Mouse (Mus musculus) brain, embryonic 18.5 days (tissue): Measurements from ENCODE around the gene Dld.

Source experiments
- DNase-seq: peaks from one replicate; pipeline ENCODE4 v3.0.0-alpha.2; 2012; ENCODE audit warnings: low read depth, low spot score

Gene Dld

DNA sequence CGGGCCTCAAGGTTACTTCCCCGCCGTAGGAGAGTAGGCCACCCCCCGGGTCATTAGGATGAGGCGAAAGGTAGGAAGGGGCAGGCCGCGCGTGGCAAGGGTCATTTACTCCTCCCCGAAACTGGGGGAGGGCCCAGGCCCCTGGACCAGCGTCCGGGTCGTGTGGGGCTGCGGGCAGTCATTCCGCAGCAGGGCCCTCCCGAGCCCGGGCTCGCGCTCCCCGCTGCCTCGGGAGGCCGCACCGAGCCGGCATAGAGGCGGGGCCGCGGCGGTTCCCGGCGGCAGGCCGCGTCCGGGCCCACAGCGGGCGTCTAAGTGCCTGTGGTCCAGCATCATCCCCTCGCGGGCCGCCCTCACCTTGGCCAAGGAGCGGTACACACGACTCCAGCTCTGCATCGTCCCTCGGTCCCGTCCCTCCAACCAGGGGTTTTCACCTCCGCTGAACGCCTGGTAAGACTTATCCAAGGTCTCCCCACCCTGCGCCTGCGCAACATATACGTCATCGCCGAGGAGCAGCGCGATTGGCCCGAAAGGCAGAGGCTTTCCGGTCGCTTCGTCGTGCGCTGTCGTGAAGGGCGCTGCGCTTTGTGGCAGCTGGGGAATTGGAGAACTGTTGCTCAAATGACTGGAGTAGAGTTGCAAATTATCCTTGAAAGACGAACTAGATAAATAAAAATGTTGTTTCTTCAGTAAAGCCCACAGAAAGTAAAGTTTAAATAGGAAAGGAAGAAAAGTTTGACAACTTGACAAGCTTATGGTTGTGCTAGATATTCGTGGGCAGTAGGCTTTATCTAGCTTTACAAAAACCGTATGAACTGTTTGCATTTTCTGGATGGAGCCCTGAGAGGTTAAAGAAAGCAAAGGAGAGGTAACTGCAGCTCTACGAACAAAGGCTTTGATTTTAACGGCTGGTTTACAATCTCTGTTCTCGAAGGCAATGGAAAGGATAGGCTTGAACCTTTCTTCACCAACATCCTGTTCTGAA lies at the start of gene Dld:
Dld (minus strand) TSS at position 510 of the 985 bp plus-strand sequence.
- peak; percentile 91 for DNase-seq

DNA sequence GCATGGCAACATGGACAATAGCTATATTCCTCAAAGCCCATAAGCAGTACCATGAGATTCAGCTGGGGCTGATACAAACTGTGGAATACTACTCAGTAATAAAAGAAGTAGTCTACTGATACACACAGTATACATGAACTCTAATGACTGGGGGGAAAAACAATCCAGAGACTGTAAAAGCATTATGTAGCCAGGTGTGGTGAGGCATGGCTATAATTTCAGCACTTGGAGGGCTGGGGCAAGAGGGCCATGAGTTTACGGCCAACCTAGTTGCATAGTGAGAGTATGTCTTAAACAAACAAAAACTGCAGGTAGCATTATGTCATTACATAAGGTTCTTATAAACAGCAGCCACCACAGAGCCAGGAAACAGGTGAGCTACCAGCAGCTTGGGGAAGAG lies 49.6 kb upstream of the Dld start:
- no peak for DNase-seq

DNA sequence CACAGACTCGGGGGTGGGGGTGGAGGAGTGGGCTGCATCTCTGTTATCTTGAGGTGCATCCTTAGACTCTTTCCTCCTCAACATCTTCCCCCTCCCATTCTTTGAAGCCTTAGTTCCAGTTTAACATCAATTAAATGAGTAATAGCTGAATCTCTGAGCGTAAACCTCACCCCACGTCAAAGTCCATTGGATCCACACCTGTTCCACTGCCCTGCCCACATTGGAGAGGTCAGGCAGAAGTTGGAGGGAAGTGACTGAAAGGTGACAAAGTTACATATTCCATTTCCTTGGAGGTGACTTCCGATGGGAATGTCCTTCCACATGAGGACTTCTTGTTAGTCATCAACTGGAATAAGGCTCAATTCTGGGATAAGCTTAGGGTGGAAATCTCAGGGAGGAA lies 46.5 kb upstream of the Dld start:
- DNase-seq: no peak

DNA sequence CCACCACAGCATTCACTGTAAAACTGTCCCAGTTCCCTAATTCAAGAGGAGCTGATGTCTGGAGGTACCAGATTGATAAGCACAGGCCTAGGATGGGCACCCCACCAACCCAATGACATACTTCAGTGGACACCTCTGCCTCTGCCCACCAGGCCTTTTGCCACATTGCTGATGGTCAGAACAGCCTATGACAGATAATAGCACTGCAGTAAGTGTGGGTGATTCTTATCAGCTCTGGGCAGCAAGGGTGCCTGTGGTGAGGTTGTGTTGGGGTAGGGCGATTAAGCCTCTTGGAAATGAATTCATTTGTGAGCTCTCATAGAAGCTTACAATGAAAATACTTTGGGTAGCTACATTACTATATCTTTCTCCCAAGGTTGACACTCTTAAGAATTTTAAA lies 44.6 kb upstream of the Dld start:
- DNase-seq: no peak

DNA sequence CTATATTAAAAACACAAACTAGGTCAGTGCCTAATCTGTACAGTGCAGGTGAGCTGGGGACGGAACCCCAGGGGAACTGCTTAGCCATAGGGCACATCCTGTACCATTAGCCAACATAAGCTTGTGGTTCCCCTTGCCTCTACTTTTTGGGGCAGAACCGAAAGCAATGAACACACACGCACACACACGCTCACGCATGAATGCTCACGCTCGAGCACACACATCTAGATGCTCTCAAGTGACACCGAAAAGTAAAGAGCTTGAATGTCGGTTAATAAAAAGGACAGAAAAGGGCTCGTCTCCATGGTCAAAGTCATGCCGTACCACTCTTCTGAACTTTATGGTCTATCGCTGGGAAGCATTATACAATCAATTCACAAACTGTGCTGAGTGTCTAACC lies 40.4 kb upstream of the Dld start:
- DNase-seq: no peak

DNA sequence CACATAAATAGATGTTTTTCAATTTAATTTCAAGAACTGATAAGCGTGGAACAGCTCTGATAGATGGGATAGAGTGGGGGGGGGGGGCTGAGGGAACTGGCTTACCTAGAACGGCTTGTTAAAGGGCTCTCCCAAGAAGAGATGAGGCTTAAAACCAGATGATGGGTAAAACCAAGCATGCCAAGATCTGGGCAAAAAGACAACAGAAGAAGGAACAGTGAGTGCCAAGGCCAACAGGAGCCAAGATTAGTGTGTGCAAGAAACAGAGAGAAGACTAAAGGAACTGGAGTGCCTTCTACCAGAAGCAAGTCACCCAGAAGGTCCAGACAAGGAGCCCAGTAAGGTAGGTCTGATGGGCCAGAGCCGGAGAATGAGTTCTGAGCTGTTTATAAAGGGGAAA lies 39.3 kb upstream of the Dld start, which contains the start of gene Slc26a3:
Slc26a3 (plus strand) TSS at position 301 of the 400 bp plus-strand sequence.
- no peak for DNase-seq

DNA sequence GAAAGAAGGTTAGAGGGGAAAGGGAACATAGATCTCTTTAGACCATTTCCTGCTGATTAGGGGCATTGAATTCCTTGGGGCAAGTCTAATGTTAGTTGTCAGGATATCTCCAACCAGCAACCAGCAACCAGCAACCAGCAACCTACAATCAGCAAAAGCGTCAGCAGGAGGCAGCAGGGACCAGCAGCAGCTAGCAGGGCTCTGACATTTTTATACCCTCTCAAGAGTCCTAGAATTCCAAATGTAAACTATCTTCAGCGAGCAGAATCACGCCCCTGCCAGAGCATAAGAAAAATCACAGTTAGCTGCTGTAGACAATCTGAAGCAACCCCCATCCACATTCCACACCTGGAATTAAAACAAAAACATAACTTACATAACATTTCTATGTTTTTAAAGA lies 36.0 kb upstream of the Dld start:
- no peak for DNase-seq

DNA sequence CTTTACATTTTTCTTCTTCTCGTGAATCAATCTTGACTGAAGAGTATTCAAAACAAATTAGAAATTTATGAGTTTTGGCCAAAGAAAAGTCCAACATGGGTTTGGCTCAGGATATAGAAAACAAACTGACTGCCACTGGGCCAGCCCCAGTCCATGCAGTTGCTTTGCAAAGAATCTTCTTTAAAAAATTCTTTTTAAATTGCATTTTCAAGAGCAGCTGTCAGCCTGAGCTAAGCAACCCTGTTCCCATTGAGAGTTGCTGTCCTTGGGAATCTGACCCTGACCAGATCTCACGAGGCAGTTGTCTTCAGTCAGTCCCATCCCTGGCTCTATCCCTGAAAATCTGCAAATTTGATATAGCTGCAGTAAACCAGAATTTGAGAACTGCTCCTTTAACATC lies 31.2 kb upstream of the Dld start:
- no peak for DNase-seq

DNA sequence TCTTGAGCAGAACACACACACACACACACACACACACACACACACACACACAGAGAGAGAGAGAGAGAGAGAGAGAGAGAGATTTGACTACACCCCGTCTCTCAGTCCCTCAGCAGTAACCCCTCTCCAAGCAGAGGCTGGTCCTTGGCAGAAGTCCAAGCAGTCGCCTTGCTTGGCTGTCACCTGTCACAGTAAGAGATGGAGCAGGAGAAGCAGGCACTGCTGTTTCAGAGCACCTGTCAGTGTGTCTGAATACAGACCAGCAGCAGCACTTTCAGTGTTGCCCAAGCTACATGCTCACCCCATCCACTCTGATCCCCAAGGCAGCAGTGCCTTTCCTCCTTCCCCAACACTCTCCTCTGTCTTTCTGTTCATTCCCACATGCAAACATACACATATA lies 29.6 kb upstream of the Dld start:
- no peak for DNase-seq

DNA sequence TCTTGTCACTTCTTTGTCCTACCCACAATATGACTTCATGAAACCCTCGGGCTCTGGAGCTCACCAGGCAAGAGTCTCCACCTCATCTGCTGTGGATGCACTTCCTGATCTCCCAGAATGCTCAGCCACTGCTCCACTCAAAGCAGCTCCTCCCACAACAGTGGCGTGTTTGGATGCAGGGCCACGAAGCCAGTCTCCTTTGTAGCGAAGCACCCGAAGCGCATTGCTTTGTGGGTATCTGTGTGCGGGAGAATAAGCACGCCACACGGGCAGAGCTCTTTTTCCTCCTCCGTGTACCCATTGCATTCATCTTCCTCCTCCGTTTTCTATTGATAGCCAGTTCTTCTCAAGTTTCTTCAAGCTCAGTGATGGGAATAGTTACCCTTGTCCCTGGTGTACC lies 26.0 kb upstream of the Dld start:
- DNase-seq: no peak

DNA sequence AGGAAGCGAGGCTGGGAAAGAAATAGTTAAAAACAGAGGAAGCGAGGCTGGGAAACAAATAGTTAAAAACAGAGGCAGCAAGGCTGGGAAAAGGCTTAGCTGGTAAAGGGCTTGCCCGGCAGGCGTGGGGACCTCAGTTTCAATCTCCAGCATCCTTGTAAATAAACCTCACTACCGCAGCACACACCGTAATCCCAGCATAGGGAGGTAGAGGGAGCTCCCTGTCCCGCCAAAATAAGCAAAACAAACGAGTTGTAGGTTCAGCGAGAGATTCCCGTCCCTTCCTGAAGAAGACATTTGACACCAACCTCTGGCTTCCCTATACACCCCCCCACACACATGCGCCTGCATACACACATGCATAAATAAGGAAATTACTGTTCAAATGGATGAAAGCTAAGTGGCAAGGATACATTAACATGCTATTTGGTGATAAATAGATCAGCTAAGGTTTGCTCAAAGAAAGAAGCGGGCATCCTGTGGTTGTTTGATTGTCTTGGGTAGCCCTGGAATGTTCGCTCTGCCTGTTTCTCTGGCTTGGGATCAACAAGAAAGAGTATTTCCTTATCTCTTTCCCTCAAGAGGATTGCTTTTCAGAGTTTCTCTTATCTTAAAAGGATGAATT lies 25.2 kb upstream of the Dld start:
- DNase-seq: no peak

DNA sequence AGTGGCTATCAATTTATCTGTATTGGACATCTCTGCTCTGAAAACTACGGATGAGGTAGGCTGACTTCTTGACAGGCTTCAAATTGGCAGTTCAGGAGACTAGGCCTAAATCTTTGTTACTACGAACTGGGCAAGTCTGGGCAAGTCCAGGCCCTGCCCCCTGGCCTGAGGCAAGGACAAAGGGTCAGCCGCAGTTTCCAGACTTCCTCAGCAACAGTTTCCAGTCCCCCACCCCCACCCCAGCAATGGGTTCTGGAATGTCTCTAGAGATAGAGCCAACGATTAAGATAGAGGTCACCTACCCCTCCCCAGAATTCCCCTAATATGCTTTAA lies 24.0 kb upstream of the Dld start:
- no peak for DNase-seq

DNA sequence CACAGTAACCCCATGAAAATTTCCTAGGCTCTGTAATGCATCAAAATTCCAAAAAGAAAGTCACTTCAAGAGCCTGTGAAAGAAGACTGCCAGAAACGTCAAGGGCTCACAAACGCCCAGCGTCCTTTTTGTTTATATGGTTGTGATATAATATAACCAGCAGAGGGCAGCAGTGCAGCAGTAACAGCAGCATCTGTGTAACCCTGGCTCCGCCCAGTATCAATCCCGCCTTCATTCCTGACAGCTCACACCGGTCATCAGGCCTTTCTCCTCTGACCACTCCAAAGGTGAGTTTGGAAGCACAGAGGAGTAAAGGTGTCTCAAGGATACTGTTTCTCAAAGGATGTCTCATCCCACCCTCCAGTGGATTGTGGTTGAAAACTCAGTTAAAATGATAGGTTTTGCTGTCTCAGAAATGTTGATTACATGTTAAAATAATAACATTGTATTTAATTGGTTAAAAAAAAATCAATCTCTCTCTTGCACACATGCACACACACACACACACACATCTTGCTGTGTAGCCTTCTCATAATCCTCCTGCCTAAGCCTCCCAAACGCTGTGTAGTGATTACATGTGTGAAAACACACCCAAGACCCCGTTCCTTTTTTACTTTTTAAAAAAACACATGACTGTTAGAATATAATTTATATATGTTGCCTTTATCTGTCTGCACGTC lies 23.5 kb upstream of the Dld start:
- DNase-seq: no peak

DNA sequence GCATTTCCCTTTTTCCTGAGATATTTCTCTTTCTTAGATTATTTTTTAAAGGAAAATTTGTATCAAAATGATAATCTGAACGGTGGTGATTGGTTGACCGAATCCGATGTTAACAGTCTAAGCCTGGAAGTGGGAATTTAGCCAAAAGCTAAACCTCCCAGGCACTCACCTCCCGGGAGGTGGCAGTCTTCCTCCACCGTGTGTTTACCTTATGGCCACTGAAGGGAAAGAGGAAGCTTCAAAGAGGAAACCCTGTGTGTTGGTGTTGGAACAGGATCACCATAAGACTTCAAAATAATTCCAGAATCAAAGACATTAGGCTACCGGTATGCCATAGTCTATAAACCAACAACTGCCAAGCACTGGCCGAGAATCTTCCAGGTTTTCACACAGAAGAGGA lies 18.4 kb upstream of the Dld start:
- DNase-seq: no peak

DNA sequence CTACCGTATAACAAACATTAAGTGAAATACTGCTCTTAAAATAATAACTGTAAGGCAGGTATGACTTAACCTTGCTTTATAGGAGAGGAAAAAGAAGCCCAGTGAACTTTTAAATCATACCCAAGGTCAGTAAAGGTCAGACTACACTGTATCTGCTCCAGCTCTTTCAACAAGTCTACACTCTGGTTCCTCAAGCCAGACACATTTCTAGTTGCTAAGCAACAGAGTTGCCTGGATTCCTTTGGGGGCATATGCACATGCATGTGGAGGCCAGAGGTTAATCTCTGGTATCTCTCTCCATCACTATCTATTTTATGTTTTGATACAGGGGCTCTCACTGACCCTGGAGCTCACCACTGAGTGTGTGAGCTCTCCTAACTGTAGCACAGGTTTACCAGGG lies 17.9 kb upstream of the Dld start:
- DNase-seq: no peak

DNA sequence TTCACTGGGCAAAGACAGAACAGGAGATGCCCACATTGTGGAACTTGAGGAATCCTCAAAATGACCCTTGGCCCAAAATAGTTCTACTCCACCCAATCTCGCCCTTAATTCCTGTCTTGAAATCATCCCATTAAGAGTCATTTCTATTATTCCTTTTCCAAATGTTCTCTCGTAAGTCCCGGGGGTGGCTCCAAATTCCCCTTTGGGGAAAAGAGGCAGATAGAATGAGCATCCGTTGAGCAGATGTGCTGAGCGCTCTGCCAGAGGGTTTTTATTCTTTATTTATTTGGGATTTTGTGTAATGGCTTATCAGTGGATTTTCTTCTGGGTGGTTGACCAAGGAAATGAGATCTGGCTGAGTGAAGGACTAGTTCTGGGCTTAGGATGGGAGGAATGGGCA lies 16.5 kb upstream of the Dld start:
- DNase-seq: no peak

DNA sequence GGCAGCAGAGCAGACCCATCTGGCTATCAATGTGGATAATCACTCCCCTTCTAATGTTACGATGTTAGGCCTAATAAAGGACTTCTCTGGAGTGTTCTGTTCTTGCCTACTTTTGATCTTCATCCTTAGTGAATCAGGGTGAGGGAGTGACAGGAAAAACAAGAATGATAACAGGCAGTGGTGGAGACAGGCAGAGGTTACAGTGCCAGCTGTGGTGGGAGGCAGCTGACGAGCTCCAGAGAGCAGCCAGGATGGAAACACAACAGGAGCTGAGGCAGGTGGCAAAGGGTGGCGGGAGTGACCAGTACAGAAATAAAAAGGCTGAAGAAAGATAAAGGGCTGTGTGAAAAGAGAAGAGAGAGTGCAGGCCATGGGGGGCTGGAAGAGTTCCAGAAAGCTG lies 15.2 kb upstream of the Dld start:
- DNase-seq: no peak

DNA sequence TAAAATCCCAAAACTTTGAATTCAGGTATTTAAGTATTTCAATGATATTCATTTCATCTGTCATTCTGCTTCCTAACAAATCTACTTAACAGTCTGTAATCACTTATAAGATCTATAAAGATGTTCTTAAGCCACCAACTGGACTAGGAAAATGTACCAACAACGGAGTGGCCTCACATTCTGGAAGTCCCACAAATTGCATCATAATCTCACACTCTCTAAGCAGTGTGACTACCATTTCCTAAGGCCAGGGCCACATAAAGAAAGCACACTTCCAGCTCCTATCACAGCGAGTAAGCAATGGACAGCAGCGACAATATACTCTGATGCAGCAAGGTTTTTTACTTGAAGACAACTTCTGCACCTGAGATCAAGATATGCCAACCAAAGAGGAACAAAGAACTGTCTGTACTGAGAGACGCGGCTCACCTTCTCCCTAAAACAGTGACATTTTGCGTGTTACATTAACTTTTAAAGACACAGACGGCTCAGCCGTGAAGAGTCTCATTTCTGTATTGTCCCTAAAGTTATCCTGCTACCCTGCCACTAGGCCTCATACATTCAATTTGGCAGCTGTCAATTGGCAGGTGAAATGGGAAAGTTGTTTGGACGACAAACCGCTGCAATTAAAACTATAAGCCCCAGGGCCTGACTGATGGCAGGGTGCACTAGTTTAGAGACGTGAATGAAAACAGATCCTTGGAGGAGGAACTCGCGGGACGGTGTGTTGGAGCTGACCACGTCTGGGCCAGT lies 886 bp downstream of the Dld start:
- DNase-seq: no peak

DNA sequence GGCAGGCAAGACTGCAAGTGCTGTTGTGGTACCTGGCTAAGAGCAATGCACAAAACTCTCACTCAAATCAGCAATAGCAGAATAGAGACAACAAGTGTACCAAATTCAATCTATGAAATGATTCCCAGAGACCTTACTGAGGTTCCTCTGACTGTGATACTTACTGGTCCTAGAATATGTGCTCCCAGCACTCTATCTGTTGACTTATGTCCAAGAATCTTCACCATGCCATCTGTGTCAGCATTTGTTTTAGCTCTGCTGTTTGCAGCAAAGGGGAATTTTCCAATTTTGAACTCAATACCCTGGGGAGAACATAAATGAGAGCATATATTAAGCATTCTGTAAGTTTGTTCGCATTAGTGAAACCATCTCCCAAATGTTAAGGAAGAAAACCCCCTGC lies 18.0 kb downstream of the Dld start:
- DNase-seq: no peak

DNA sequence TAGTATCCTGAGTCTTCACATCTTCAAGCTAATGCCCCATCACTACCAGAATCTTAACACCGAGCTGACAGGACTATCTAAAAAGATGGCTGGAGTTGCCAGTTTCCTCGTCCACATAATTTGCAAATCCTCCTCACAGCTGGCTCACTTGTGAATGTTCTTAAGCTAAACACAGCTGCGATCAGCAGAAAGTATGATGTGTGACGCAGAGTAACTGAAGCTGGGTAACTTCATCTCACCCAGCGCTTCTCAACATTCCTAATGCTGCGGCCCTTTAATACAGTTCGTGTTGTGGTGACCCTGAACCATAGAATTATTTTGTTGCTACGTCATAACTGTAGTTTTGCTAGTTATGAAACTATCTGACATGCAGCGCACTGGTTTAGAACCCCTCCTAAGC lies 24.1 kb downstream of the Dld start:
- DNase-seq: no peak

DNA sequence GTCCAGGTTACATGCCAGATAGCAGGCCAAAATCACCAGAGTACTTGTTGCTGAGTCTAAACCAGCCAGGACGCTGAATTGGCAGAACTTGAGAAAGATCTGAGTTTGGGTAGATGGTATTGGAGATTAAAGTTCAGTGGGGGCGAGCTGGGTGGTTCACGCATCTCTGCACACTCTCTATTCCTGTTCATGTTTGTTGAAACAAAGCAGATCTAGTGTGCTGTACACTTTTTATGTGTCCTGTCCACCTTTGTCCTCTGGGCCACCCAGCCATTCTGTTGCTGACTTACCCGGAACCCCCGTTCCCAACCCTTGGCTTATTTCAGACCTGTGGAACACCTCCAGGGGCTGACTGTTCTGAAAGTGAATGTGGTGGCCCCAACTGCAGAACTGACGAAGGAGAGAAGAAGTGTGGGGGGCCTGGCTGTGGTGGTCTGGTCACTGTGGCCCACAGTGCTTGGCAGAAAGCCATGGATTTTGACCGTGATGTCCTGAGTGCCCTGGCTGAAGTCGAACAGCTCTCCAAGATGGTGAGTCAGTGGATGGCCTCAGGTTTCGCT lies 28.0 kb downstream of the Dld start:
- DNase-seq: no peak

DNA sequence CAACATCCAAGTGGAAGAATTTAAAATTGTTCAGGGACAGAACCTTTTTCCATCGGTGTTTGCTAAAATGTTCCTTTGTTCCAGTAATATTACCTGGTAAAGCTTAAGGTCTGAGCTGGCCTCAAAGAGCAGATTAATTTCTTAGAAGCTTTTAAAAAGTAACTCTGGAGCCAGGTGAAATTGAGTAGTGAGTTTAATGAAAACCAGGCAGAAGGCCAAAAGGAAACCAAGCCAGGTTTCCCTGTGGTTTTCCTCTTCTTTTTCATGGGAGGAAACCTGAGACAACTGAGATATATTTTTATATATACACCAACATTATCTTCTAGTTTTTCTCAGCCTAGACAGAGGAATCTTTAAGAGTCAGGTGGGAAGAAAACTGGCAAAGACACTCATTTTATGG lies 29.7 kb downstream of the Dld start:
- no peak for DNase-seq
